Mouse (Mus musculus): ENCODE measurements around the gene Muc3. TPM values are rescaled to one million over a fixed set of nuclear protein-coding genes. Genes with fewer than 3 reads are reported as not detected.
"Not testable (repeated sequence)": the region's sequence is repeated elsewhere in the genome, so short reads cannot be mapped to it uniquely, and the experiment has no call there.

Muc3 gene
- total RNA-seq, 2 experiments from 2014 or later = not detected

DNA sequence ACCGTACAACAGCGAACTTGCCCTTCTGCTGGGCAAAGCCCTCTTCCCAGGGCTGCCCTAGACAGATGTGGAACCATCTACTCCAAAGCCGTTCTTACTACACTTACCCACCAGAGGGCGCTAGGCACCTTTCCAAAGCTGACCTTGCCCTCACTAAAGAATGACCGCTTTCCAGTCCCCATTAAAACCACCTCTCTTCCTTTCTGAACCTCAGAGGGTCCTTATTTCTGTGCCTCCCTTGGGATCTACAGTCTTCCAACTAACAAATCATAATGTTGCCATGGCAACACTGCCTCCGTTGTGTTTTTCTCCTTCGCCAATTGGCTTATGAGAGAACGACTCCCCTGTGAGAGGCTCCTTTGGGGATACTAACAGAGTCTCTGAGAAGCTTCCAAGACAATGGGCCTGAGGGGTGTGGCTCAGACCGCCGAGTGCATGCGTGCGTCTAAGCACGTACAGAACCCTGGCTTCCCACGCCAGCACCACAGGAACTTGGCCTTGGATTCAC lies 26.4 kb downstream of the Muc3 start:
- peak; percentile 55 to 67 for DNase-seq (ENCODE audit: low spot score in 2 of 2)

DNA sequence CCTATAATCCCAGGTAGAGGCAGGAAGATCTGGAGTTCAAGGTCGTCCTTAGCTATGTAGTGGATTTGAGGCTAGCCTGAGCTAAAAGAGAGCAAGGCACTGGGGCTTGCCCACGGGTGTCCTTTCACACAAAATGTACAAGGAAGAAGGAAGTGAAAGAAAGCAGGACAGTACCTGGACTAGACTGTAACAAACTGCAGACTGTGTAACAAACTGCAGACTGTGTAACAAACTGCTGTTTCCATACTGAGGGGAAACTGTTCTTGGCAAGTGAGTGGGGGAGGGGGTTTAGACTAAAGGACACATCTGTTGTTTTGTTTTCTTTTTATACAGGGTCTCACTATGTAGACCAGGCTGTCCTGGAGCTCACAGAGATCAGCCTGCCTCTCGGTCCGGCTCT lies 27.8 kb downstream of the Muc3 start:
- DNase-seq (ENCODE audit: low spot score in 2 of 2) = no peak

DNA sequence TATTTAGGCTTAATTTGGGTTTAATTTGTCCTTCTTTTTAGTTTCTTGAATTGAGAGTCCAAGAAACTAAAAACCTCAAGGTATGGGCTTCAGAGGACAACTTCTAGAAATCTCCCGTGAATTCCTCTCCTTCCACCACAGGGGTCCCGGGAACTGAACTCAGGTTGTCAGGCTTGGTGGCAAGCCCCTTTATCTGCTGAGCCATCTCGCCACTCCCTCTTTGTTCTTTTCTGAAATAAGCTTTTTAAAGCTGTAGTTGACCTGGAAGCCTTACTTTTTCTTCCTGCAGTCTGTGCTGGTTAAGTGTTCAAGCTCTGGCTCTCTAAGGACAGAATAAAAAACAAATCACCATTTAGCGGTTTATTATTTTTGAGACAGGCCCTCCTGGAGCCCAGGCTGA lies 30.2 kb downstream of the Muc3 start:
- no peak for DNase-seq (ENCODE audit: low spot score in 2 of 2)

DNA sequence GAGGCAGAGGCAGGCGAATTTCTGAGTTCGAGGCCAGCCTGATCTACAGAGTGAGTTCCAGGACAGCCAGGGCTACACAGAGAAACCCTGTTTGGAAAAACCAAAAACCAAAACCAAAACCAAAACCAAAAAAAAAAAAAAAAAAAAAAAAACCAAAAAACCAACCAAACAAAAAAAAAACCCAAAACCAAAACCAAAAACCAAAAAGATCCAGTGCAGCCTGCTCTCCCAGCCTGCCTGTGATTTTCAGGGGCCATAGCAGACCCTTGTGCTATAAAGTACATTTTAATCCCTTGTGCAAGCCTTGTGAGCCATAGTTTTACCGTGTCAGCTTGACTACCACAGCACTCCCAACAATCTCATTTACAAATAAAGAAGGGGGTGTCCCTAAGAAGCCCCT lies 31.1 kb downstream of the Muc3 start:
- not testable (repeated sequence) for DNase-seq (ENCODE audit: low spot score in 2 of 2)

DNA sequence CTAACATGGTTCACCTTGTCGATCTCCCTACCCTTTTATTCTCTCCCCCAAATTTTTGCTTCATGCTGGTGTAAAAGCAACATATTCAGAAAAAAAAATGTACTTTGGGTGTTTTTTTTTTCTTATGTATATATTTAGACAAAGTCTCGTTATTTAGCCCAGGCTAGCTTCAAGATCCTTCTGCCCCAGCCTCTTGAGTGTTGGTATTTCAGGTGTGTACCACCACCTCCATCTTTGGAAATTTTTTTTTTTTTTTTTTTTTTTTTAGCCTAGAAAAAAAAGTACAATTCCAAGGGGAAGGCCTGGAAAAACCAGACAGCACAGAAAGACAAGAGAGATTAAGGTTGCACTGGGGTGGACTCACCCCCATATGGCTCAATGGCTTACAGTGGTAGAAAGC lies 32.1 kb downstream of the Muc3 start:
- DNase-seq (ENCODE audit: low spot score in 2 of 2) = no peak

DNA sequence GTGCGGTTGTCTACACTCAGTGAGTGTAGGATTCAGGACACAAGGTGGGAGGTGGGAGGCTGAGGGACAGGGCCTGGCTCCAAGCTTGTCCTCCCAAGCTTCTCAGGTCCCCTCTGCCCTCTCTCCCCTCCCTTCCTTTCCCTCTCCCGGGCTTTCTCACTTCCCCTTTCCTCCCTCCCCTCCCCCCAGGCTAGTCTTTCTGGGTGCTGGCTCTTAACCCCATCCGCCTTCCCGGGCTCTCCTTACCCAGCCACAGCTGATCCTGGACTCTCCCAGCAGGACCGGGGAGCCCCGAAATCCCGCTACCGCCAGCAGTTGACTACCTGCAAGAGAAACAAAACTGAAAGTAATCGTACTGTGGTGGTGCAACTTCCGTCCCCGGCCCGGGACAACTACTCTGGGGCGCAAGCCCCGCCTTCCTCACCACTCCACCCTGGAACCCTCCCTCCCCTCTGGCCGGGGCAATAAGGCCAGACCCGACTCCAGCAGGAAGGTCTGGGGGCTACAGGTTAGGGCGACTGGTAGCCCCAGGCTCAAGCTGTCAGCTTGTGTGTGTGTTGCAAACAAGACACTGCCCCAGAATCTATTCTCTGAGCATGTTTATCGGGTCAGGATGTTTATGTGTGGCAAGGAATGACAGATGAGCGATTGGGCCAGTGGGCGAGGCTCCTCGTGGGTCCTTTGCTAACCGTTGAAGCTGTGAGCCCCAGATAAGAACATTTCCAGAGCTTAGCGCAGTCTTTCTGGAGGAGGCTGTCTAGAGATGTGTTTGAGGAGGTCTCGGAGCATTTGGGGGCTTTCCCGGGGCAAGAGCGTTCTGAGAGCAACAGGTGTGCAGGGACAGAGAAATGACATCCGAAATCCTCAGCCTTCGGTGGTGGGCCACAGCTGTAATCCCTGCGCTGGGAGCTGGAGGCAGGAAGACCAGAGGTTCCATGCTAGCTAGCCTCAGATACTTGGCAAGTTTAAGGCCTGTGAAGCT lies 33.0 kb downstream of the Muc3 start, which contains the start of gene Trim56:
Gene Trim56, minus strand, starts transcription at position 344 of the 982 bp plus-strand sequence.
- peak in 1 of 2 experiments; percentile 33 for DNase-seq (ENCODE audit: low spot score in 2 of 2)

DNA sequence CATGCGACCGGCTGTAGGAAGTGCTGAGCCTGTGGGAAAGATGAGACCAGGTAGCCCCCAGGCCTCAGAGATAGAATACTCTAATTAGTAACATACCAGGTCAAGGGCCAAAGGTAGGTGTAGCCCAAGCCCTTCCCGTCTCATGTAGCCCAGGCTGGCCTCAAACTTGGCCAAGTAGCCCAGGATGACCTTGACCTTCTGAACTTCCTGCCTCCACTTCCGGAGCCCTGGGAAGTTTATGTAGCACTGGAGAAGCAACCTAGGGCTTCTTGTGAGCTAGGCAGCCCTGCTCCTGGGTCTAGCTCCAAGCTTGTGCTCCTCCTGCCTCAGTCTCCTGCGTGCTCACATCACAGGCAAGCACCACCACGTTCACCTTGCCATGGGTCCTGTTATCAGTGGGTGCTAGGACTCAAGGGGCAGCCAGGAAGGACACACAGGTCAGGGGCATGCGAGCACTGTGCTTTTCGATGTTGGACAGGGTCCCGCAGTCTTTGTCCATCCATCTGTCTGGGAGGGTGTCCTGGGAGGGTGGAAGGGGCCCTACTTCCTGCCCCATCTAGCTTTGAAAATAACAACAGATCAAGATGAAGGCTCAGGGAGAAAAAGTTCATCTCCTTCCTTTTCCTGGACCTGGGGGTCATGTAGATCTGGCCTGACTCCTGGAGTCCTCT lies 34.1 kb downstream of the Muc3 start:
- DNase-seq (ENCODE audit: low spot score in 2 of 2) = no peak

DNA sequence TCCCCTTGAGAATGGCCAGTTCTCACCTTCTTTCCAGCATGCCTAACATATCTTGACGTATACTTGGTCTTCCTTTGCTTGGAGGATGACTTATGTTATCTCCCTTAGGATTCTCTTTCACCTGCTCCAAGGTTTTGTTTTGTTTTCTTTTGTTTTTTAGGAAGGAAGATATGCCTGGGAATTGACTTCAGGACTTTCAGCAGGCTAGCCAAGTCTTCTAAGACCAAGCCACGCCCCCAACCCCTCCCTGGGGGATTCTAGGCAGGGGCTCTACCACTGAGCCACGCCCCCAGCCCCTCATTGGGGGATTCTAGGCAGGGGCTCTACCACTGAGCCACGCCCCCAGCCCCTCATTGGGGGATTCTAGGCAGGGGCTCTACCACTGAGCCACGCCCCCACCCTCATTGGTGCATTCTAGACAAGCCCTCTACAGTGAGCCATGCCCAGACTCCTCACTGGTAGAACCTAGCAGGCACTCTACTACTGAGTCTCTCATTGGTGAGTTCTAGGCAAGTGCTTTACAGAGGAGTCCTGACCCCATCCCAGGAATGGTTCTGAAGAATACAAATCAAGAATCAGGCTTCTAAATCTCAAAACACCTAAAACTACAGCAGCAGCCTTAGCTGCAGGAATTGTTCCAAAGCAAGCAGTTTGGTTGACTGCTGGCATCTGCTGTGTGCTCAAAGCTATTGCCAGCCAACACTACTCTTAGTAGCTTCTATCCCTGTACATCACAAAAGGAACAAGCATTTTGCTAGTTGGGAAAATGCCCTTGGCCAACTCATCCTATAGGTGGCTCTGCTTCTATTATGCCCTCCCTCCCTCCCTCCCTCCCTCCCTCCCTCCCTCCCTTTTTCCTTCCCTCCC lies 37.3 kb downstream of the Muc3 start:
- peak in 1 of 2 experiments; percentile 53 for DNase-seq (ENCODE audit: low spot score in 2 of 2)

DNA sequence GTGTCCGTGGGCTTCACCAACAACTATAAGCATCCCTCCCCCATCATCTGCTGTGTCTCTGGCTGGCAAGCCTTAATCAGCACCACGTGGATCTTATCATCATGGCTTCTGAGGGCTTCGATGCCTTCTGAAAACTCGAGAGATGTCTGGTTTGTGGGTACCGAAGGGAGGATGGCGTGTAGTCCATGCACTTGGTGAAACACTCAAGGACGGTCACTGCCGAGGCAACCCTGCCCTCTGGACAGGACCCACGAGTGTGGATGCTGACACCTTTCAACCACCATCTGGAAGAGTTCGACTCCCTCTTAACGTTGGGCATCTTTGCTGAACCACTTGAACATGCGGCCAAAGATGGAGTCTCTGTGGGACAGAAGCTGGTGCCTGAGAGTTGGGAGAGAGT lies 38.3 kb downstream of the Muc3 start:
- DNase-seq (ENCODE audit: low spot score in 2 of 2) = no peak

DNA sequence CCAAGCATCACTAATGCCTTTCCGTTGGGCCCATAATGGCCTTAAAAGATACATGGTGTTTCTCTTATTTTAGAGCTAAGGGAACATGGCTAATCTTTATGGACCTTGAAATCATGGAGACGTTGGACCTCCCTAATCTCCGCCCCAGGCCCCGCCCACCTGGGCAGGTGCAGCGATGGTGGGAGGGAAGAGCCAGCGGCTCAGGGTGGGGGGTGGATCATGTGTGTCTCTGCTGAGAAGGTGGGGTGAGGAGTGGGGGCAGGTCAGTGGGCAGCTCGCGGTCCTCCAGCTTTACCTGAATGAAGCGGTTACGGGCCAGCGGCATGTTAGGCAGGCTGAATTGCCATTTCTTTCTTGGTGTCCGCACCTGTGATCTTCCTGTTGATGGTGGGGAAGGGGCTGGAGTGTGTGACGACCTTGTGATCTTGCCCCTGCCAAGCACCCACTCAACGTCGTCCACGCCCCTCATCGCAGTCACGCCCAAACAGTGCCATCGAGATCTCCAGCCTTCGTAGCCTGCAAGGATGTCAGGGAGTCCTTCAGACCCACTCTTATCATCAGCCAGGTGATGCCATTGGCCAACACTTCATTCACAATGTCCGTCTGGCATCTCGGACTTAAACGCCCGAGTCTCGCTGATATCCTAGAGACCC lies 39.1 kb downstream of the Muc3 start:
- no peak for DNase-seq (ENCODE audit: low spot score in 2 of 2)

DNA sequence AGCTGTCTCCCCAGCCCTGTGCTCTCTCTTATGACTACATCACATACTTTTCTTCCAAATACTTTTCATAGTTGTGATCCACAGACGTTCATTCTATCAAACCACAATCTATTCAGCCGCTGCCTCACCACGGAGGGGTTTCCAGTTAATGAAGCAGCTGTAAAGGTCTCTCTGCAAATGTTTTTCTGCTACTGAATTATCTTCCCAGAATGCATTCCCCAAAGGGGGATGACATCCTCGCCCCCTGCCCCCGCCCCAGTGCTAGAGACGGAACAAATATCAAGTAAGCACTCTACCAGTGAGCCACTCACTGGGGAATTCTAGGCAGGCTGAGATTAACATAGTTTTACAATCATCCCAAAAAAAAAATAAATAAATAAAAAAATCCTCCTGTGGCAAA lies 41.0 kb downstream of the Muc3 start:
- no peak for DNase-seq (ENCODE audit: low spot score in 2 of 2)

DNA sequence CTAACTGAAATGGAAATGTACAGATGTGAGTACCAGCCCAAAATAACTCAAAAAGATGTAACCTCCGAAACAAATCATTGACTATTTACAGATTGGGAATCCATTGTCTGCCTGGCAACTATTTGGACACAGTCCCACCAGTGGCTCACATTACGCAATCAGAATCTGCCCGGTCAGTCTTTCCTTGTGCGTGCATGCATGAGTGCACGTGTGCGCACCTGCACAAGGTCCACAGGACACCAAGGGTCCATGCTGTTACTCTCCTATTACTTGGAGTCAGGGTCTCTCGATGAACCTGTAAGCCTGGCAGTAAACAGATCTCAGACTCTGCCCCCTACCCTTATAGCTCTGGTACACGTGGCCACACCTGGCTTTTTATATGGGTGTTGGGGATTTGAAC lies 41.5 kb downstream of the Muc3 start:
- DNase-seq (ENCODE audit: low spot score in 2 of 2) = no peak

DNA sequence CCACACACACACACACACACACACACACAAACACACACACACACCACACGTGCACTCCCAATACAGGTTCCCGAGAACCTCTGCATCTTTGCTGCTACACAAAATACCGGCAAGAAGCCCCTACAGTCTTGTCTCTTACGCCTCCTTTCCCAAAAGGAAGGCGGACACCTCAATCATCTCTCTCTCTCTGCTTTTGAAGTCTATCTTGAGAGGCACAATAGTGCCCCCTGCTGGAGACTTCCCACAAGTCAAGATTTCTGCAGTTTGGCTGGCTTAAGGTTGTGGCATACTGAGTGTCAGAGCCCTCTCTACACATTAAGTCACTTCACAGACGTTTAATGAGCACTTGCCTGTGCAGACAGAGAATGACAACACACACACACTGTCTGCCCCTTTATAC lies 42.1 kb downstream of the Muc3 start:
- peak; percentile 70 to 92 for DNase-seq (ENCODE audit: low spot score in 2 of 2)

DNA sequence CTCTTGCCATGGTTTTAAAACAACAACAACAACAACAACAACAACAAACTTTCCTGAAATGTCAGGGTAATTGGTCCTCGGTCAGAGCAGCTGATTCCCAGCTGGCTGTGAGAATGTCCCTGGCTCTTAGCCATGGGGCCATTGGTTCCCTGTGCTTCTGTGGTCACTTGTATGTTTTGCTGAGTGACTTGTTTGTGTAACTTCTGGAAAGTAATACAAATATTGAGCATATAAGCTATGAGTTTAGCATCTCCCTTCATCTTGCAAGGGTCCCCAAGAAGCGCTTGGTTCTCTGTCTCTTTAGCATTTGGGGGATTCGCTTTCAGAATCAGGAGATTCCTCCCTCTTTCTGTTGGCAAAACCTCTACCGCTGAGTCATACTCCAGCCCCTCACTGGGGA lies 42.7 kb downstream of the Muc3 start:
- DNase-seq (ENCODE audit: low spot score in 2 of 2) = no peak

DNA sequence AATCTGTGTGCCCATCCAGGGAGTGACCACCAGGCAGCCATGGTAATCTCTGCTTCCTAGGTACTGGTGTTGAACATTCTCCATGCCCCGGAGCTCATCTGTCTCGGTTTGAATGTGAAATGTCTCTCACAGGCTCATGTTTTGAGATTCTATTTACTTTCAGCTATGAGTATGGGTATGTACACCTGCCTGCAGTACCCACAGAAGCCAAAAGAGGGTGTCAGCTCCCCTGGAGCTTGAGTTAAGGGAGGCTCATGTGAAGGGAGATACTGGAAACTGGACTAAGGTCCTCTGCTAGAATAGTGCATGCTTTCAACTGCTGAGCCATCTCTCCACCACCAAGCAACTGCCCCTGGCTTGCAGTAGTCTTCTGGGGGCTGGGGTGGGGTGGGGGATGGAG lies 45.2 kb downstream of the Muc3 start:
- no peak for DNase-seq (ENCODE audit: low spot score in 2 of 2)

DNA sequence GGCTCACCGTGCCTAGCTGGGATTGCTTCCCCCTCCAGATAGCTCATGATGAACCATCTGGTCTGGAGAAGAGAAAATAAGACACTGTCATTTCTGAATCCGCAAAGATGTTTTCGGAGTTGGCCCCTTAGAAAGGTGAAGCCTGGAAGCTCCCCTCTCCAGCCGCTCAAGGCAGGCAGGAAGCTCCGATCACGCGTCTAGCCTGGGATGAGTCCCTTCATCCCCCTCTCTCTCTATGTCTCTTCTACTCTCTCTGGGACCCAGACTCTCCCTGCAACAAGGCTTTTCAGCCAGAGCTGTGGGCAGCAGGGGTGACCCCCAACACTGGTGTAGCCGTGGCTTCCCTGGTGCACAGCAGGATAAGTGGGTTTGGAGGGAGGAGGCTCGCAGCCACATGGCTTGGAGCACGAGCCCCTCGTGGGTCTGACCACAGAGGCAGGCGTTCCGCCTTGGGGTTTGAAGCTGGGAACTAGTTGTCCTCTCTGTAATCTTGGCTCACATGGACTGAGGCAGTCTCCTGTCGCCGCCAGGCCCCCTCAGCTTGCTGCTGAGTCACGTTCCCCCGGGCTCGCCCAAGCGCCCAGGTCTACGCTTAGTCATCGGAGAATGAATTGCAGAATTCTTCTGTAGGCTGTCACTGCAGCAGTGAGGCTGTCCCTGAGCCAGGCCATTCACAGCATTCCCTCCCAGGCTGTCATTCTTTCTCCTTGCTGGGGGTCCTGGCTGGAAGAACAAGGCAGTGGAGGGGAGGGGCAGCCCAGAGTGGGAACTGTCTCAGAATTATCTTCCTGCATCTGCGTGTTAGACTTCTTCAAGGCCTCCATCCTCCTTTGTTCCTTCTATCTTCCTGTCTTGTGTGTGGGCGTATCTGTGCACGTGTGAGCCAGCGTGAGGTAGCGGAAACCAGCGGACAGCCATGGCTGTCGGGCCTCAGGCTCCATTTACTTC lies 46.3 kb downstream of the Muc3 start:
- DNase-seq (ENCODE audit: low spot score in 2 of 2) = peak; percentile 69 to 73

DNA sequence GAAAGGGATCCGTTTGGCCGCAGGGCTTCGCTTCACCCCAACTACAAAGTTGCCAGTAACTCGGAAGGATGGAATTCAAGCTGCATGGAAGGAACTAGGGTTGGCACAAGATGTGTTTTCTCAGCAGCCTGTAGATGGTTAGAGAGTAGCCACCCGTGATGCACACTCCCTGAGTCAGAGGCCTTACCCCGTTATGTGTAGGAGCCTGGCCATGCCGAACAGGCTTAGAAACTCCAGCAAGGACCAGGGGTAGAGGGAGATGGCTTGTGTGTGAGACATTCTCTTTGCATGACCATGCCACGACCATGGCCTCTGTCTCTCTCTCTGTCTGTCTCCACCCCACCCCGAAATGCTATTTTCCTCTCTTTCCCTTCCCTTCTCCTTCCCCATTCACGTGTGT lies 47.0 kb downstream of the Muc3 start:
- no peak for DNase-seq (ENCODE audit: low spot score in 2 of 2)

DNA sequence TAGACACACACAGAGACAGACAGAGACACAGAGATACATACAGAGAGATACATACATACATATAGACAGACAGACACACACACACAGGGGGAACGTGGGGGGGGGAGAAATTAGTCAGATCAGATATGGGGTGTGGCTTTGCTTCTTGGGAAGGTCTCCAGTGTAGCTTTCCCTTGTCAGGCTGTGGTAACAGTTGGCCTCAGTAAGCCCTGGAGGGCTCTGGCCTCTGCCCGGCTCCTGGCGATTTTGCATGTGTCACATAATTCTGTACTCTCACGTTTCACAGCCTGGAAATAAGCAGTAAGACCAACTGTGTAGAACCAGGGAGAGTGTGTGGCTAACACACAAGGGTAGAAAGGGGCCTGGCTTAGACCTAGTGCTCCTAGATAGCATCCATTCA lies 48.5 kb downstream of the Muc3 start:
- no peak for DNase-seq (ENCODE audit: low spot score in 2 of 2)

DNA sequence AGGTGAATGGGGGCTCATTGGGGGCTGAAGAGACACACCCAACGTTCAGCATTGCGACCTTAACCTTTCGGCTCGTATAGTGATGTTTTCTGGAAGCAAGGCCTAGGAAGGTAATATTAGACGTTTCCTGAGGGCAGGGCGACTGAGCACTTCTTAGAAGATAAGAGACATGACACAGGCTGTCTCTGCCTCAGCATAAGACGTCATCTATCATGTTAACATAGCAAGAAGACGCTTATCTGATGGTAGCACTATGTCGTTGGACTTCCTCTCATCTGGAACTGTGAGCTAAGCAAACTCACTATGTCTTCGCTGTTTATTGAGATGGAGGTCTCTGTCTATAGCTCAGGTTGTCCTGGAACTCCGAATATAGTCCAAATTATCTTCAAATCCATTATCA lies 50.7 kb downstream of the Muc3 start:
- DNase-seq (ENCODE audit: low spot score in 2 of 2) = no peak

DNA sequence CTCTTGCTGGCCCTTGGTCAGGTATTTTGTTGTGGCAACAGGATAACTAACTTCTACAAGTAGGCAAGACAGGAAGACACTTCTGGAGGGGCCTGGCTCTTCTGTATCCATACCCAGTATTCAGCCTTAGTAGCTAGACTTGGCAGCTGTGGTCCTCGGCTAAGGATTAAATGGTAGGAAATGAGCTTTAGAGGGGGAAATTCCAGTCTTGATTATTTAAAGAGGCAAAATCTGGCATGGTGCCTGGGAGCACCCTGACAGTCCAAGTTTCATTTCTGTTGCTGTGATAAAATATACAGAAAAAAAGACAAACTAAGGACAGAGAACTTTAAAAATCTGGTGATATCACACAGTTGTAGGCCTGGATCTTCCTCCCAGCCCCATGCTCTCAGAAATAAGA lies 53.1 kb downstream of the Muc3 start:
- DNase-seq (ENCODE audit: low spot score in 2 of 2) = peak in 1 of 2 experiments; percentile 53
